Mouse (Mus musculus): ENCODE data around the gene Ptprr.

DNA sequence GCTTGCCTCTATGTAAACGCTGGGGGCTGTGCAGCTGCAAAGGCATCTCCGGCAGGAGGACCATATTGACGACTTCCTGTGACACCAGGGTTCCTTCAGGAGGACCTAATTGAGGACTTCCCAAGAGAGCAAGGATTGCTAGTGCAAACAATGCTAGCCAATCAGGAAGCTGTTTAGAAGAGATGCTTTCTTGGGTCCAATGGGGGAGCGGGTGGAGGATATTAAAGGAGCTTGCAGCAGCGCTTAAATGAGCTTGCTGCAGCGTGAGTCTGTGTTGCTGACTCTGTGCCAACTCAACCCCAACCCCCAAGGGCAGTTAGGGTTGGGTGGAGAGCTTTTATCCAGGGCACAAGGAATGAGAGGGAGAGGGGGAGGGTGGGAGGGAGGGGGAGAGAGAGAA is 11.3 kb upstream of the Ptprr start:
- TF ChIP-seq CTCF (IDR thresholded peaks at IDR 0.05; ENCODE audit: low read depth), result no peak
- TF ChIP-seq EP300 (optimal IDR thresholded peaks at IDR 0.05), result no peak
